Mouse (Mus musculus) layer of hippocampus, adult 11-12 months (tissue): ENCODE measurements around the gene Nop16.

ENCODE experiments used
- DNase-seq: peaks from one replicate; pipeline ENCODE4 v3.0.0; 2022; ENCODE audit warnings: low spot score

The Nop16 gene

DNA sequence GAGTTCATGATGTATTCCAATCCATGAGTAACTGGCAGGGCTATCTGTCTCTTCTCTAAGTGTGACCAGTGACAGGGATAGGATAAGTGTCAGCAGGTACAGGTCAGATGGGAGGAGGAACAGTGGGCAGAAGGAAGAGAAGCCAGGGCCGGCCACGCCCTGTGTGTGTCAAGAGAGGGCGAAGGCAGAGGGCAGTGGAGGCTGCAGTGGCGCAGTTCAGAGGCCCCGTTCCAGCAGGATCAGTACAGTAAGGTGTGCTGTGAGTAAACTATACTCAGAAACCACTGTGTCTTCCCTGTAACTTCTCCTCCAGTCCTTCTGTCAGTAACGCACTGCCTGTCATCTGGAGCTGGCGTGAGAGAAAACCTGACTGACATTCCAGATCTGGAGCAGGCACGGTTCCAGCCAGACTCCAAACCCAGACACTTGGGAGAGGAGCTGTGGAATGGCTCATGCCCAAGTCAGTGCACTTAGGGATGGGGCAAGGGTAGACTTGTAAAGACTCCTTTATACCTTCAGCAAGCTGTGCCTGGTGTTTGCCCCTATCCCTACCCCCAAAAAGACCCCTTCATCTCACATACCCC lies 6.3 kb upstream of the Nop16 start:
- DNase-seq, result no peak

DNA sequence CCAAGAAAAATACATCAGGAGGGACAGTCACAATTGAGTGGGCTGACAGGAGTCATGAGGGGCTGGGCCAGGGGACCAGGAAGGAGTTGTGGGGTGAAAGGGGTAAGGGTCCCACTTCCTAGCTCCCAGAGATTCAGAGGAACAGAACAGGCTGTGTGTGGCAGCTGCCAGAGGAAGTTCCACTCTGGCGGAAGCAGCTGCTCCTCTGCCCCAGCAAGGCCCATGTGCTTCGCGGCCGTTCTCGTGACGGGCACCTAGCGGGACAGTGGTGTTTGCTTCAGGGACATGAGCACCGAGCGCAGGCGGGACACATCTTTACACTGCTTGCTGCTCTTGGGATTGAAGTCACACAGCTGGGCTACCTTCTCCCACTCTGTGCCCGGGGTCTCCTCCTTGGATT lies 3.7 kb upstream of the Nop16 start:
- DNase-seq, result peak; percentile 37

DNA sequence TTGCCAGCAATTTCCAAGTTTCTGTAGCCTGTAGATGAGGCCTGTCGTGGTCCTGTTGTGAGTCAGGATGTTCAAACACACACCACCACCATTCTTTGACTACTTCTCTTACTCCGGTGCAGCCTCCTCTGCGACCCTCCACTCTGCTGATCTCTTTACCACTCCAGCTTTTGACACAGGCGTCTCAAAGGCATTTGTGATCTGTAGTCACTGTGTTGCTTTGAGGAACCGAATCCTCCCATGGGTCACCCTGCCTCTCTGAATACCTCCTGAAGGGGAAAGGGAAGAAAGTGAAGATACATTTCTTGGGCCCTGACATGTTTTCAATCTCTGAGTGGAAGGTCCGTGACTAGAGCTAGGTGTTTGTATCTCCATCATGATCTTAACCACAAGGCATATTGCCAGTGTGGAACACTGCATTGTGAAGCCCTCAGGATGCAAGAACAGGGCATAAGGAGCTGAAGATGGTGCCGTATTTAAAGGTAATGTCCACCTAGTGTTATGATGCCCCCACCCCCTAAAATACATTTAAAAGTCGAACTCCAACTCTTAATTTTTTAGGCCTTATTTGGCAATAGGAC lies 2.0 kb upstream of the Nop16 start:
- DNase-seq, result no peak

DNA sequence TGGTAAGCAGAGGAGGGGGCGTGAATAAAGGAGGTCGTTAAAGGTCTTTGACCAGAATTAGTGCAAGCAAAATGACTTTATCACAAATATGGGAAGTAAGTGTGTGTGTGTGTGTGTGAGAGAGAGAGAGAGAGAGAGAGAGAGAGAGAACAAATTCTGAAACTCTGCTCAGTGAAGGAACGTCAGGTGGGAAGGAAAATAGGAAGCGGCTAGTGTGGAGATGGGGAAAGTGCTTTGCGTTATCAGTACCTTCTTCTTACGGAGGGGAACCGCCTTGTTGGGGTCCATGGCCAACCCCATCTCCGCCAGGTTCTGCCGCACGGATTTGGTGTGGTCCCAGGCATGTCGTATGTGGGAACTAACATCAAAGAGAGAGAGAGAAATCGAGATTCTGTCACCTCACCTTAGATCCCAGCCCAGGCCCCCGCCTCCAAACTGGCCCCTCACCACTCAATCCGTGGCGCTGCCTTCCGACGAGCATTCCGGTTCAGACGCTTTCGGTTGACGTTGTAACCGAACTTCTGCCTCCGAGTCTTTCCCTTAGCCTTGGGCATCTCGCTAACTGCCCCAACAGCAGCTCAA lies 385 bp downstream of the Nop16 start:
- no peak for DNase-seq

DNA sequence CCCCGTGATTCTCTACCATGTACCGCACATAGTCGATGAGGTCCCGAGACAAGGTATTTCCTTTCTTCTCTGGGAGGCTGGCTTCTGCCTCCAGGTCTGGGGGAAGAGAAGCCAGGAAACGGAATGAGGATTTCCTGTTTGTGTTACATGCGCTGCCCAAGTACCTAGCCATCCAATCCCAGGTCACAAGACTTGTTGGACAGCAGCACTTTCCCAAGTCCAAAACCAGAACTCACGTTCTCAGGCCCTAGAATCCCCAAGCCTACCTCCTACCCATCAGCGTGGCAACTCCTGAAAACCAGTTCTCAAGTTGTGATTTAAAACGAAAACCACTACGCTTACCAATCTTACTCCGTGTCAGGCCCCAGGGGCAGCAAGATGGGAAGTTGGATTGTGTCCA lies 4.1 kb downstream of the Nop16 start:
- DNase-seq, result no peak

DNA sequence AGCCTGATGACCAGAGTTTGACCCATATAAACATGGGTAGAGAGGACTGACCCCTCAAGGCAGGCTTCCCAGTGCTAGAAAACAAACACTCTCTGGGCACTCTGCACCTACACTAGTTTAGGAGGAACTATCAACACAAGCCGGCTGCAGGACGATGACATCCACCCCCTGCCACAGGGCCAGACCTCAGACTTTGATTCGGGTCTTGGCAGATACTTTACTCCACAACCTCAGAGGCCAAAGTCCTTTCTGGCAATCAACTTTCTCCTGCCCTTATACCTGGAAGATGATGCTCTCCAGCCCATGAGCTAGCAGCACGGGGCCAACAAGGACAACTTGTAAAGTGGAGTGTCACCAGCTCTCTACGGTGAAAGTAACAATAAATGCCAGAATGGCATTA lies 7.0 kb downstream of the Nop16 start:
- no peak for DNase-seq

DNA sequence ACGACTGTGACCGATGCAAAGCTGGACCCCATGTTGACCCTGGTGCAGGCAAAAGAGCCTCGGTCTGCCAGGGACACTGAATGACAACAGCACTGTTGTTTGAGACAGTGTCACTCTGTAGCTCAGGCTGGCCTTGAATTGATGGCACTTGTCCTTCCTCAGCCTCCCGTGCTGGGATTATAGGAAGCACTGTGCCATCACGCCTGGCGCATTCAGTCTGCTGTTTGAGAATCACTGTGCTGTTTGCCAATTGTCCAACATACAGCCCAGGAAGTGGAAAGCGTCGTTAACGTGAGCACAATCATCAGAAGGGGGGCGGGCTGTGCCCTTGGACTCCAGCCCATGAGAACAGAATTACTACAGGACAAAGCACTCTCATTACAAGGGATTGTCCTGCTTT lies 7.8 kb downstream of the Nop16 start:
- no peak for DNase-seq

DNA sequence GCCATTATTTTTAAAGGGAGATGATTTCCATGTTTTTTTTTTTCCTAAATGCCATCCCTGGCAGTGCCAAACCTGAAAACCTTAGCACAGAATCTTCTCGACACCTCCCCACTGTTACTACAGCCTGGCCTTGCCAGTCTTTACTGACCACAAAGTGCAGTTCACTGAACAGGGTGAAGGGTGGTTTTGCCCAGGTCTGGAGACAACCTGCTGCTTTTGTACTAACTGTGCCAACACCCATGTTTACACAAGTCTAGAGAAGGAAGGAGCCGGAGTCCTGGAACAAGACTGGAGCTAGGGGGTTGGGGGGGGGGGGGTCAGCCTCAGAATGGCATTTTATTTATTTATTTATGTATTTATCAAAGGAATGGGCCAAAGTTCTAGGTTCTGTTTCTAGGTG lies 8.5 kb downstream of the Nop16 start:
- no peak for DNase-seq

DNA sequence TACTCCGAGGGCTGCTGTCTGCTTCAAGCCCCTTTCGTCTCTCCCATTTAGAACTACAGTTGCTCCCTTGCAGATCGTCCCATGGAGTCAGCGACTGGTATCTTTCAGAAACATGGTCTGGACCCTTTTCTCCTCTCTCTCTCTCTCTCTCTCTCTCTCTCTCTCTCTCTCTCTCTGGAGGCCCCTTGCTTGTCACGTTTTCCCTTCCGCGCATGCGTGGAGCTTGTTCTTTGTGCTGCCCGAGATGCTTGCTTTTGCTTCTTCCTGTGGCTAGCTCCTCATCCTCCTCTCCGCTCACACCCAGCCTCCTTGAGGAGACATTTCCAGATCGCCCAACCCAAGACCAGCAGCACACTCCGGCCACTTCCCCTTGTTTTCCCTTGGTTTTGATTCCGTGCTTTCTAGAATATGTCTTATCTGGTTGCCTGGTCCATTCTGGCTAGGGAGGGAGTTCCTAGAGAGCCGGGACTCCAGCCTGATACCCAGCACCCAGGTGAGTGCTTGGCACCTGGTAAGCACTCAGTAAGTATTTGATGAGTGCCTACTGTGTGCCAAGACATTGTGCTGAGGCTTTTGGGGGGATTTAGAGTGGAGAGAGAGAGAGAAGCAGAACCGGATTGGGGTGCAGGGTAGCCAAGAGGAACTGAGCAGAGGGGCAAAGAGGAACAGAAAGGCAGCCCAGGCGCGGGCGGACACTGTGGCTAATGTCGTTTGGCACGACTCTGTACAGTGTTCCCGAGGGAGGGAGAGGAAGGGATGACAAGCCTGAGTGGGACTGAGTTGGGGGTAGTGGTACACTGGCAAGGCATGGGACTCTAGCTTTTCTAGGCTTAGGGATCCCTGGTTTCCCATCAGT lies 12.0 kb downstream of the Nop16 start:
- no peak for DNase-seq

DNA sequence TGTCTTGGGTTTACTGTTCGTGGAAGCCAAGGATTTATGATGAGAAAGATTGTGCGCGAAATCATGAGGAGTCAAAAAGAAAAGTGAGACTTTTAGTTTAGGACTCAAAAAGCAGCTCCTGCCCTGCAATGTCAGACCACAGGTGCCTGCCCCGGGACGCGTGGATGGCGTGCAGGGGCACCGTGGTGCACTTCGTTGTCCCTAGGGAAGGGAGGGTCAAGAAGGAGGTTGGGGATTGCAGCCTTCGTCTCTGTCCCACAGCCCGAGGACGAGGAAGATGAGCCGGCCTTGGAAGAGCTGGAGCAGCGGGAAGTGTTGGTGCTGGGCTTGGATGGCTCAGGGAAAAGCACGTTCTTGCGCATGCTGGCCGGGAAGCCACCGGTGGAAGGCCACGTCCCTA lies 14.4 kb downstream of the Nop16 start:
- no peak for DNase-seq

DNA sequence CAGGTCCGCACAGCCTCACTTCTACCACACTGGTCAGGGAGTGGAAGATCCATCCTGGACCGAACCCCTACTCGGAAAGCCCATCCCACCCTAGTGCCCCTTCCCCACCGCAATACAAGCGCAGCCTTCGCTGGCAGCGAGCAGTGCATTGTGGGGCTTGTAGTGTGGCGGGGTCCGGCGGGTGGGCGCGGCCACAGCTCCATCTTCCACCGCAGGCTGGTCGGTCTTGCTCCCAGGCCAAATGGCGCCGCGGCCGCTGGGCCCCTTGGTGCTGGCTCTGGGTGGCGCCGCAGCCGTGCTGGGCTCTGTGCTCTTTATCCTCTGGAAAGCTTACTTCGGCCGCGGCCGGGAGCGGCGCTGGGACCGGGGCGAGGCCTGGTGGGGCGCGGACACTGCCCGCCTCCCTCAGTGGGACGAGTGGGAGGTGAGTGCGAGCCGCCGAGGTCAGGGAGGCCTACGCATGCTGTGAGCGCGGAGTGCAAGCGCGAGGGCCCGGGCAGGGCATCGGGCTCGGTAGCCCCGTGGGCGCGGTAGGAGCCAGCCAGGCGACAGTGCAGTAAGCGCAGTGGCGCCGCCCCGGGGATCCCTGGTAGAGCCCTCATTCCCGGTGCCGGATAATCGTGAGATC lies 14.9 kb downstream of the Nop16 start, which contains the start of gene Arl10:
Gene Arl10 (plus strand): TSS at position 162 of the 628 bp plus-strand sequence.
- DNase-seq, result peak; percentile 75

DNA sequence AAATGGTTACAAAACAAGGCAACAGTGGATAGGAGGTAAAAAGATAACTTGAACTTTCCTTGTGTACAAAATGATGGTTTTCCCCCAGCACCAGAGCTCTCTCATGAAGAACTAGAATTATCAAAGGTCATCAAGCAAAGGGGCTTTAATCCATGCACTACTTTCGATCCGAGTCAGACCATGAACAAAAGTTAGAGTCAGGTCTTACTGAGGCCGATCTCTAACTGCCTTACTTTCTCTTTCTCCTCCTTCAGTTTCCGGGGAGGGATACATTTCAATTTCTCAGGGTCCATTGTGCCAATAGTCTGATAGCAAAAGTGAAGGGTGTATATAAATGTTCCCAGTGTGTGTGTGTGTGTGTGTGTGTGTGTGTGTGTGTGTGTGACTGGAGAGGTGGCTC lies 17.3 kb downstream of the Nop16 start:
- DNase-seq, result no peak

DNA sequence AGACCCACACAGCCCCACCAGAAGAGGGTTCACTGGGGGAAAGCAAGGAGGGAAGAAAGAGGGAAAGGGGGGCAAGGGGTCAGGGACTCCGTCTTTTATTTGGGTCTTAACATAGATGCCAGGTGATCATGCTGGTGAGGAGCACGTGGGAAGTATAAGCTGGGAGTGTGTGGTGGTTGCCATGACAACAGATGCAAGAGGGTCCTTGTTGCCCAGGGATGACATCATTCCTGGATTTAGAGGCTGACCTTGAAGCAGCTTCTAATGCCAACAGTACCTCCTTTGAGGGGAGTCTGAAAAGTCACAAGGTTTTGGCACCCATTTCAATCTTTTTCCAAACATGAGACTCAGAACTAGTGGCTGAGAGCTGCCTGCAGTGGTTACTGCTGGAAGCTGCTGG lies 18.3 kb downstream of the Nop16 start:
- DNase-seq, result no peak

DNA sequence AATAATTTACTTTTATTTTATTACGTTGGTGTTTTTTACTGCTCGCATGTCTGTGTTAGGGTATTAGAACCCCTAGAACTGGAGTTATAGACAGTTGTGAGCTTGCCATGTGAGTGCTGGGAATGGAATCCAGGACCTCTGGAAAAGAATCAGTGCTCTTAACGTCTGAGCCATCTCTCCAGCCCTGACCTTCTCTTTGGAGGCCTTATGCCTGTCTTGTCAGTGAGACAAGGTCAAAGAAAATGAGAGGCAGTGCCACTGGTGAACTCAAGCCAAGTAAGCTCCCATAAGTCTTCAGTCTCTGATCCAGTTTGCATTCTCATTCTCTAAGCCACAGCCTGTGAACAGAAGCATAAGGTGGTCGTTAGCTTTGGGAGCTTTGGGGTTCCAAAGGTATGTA lies 19.2 kb downstream of the Nop16 start:
- no peak for DNase-seq

DNA sequence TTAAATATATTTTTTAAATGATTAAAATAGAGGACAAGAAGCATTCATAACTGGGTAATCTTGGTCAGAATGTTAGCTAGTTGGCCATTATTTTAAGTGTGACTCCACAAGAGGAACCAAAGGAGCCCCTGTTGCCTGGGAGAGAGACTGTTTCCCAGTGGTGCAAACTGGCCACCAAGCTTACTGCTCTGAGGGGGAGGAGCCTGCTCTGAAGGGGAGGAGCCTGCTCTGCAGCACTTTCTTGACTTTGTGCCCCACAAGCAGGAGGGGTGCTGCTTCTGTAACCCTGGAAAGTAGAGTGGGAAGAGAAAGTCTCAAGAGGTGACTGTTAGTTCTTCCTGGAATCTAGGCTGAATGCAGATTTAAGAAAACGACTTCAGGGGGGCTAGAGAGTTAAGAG lies 20.6 kb downstream of the Nop16 start:
- DNase-seq, result no peak

DNA sequence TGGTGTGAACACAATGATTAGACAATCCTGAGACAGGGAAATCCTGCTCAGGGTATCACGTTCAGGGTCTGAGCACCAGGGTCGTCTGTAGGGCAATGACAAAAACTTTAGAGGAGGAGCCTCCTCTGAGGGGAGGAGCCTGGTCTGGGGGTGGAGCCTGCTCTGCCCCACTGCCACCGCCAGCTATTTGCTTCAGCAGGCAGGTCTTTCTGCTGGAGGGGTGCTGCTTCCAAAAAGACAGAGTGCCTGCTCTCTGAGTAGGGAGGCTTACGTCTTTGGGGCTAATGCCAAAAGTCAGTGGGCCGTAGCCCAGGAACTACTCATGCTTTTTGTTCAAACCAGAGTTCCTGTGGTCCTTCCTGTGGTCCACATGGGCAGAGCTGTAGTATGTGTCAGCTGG lies 21.5 kb downstream of the Nop16 start:
- no peak for DNase-seq

DNA sequence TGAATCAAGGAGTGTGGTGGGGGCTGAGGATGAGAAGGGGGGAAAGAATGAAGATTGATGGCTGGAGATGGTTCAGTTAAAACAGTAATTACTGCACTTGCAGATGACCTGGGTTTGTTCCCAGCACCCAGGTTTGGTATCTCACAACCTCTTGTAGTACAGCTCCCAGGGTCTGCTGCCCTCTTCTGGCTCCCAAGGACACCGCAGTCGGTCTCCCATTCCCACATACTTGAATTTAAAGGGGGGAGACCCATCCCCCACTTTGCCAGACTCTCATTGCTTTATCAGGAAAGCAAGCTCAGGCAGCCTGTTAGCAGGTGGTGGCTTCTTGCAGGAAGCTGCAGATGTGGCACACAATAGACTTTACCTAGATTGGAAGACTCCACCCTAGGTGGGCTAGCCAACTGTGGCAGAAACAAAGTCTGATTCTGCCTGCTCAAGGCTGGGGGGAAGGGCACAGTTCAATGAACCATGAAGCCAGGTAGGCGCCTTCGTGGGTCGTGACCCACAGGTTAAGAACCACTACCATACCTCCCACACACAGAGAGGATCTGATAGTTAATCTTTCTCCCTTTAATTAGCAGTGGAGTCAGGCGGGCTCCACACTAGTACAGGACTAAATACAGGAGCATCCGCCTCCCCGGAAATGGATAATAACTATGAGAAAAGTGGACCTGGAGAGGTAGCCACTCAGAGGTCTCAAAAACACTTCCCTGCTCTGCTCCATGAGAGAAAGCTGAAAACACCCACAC lies 24.1 kb downstream of the Nop16 start:
- peak; percentile 64 for DNase-seq

DNA sequence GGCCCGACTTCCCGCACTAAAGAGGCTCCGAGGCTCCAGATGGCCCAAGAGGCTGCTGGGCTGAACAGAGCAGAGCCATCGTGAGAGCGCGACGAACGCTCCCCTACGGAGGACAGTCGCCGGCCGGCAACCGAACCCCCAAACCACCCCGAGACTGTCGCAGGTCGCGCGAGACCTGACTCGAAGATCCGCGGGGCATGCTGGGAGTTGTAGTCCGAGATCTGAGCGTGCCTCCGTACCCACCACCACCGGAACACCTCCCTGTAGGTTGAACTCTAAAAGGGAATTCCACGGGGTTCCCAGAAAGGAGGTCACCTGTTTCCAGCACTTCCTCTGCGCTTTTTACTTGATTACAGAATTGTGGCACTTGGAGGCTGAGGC lies 24.7 kb downstream of the Nop16 start, which contains the start of gene 4833439L19Rik:
Gene 4833439L19Rik (minus strand): TSS at position 235 of the 381 bp plus-strand sequence.
- peak; percentile 95 for DNase-seq

DNA sequence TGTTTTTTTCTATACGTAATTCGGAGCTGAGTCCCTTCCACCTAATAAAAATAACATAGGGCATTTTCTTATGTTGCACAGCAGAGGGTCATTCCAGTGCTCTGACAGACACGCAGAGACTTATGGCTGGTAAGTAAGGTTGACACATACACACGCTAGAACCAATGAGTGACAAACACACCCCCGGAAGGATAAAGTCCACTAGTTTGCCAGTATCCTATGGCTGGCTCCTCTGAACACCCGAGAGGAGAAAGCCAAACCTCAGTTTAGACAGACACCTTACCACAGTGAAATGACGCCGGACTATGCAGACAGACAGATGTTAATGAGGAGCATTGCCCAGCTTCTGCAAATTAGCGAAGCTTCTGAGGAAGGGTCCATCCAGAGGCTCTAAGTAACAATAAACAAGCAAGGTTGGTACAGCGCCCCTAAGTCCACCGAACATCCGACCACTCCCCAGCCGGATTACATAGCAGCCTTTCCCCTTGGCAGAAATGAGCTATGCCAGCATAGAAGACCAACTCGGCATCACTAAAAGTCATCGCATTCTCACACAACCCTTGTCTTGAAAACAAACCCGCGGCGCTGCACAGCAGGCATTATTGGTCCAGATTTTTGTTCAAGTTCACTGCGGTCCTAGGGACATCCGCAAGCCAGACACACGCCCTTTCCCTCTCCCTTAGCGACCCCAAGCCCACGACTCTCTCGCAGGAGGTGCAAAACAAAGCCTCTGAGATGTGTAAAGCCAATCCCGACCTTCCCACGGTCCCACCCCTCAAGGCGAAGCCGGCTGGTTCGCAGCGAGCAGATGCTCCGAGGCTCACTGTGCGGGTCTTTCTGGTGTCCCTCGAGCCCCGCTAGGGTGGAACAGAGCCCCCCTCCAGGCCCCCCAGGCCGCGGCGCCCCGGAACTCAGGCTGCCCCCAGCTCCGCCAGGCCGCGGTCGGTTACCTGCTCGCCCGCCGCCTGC lies 25.4 kb downstream of the Nop16 start:
- DNase-seq, result no peak

DNA sequence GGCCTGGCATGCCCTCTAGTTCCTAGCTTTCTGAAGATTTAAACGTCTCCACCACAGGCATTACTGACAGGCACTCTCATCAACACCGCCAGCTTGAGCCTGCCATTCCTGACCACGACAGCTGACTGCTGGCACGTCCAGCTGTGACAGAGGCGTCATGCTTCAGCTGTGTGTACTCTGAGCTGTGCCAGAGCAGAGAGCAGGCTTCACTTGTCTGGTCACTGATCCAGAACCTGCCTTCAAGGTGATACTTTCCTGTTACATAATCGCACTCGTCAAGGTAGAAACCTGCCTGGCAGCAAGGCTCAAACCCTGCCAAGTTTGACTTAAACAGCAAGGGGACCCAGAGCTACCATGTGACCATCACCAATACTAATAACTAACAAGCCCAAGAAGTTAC lies 27.3 kb downstream of the Nop16 start:
- no peak for DNase-seq

DNA sequence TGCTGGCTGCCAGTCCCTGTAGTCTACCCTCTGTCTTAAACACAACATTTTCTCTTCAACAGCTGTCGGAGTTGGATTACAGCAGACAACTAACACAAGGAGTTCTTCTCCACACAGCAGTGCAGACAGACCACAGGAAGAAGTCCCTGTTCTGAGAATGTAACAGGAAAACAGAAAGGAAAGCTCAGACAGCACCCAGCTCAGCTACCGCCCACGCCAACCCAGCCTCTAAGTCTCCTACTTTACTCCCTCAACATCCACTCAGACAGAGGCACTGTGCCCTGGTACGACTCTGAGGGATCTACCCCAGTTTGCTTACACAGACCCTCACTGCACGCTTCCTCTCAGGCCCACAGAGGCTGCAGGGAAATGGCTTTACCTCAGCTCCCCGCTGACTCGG lies 29.3 kb downstream of the Nop16 start:
- DNase-seq, result peak; percentile 47
